Mouse (Mus musculus): ENCODE measurements around the gene Mbd6.

DNA sequence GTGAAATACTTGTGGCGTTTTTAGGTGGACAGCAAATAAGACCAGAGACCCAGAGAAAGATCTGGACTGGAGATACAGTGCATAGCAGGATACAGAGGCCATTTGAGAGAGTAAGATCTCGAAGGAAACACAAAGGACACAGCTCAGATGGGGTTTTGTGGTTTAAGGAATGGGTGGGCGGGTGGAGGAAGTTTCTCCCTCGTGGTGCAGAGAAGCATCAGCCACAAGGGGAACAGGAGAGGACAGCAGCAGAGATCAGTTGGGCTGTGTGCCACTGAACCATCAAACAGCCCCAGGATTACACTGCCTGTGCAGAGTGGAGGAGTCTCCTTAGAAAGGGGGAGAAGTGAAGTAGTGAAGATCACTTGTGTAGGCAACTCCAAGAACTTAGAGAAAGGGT lies 29.2 kb upstream of the Mbd6 start:
- no peak for TF ChIP-seq CTCF (IDR thresholded peaks at IDR 0.05; ENCODE audit: low read depth, low read length)
- no peak for TF ChIP-seq TAL1 (conservative IDR thresholded peaks at IDR 0.05; ENCODE audit: low read depth, low read length)
- no peak for TF ChIP-seq GATA2 (IDR thresholded peaks at IDR 0.05; ENCODE audit: borderline replicate concordance, low read depth, low read length)
- TF ChIP-seq GATA1 (IDR thresholded peaks at IDR 0.05; ENCODE audit: borderline replicate concordance, low read length): no peak
